Mouse (Mus musculus): Measurements from ENCODE around the gene Ms4a6c. TPM values are rescaled to one million over a fixed set of nuclear protein-coding genes. Genes with fewer than 3 reads are reported as not detected.
"Not testable (repeated sequence)": the region's sequence is repeated elsewhere in the genome, so short reads cannot be mapped to it uniquely, and the experiment has no call there.

Gene Ms4a6c
- polyA plus RNA-seq, 1 experiment = 0.25 TPM

DNA sequence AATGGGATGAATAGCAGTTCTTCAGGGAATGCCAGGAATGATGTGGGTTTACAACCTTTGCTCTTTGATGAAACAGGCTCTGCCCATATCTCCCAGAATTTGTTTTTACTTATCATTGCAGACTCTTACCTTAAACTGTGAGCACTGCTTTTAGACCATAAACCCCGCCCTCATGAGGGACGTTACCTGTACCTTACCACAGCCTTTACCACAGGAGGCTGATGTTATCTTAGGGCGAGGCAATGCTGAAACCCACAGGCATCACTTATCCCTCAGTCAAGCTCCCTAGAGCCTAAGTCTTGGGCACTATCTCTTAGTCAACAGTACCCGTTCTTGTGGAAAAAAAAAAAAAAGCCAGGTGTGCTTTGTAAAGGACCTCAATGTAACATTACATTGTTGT, 47.7 kb downstream of the Ms4a6c start:
- no peaks in the 10 kb centered on the region for H3K27me3 ChIP-seq (ENCODE audit: control insufficient read depth, insufficient read depth, low read length)
- TF ChIP-seq CTCF (IDR thresholded peaks at IDR 0.05; ENCODE audit: borderline replicate concordance, insufficient read depth, low read depth, low read length) (no peak), POLR2A (IDR thresholded peaks at IDR 0.05; ENCODE audit: borderline replicate concordance, insufficient read depth, low read length) (no peak)
- 75% methylated on average over 4 of the region's 4 CpGs for WGBS

DNA sequence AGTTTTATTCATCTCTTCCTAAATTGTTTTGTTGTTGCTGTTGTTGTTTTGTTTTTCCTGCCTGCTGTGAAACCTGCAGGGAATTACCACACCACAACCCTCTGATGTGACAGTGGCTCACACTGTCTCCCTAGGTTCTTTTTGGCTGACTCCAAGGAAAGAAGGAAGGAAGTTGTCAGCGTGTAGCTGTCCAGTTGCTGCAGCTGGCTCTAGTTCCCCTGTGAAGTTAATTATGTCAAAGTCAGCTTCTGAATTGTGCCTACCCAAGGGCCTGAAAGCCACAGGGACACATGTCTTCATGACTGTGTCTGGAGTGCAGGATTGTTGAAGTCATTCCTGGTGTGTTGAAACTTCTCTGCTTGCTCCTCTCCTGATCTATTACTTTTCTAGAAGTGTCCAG, 48.2 kb downstream of the Ms4a6c start:
- not testable (repeated sequence) for H3K27ac ChIP-seq (ENCODE audit: insufficient read depth, low read length); DNase-seq; H3K4me1 ChIP-seq (ENCODE audit: control insufficient read depth, insufficient read depth, low read length); H3K4me3 ChIP-seq (replicated peaks; ENCODE audit: insufficient read depth, low read depth, low read length); H3K27me3 ChIP-seq (ENCODE audit: control insufficient read depth, insufficient read depth, low read length)
- 30% methylated on average over 1 of the region's 1 CpGs for WGBS

More for the DNA sequence above, 47.7 kb downstream of the Ms4a6c start:
- Histone ChIP-seq H3K27ac (ENCODE audit: insufficient read depth, low read length) (no peak overlapping the region), H3K4me3 (replicated peaks; ENCODE audit: insufficient read depth, low read depth, low read length) (no peak overlapping the region), H3K4me1 (ENCODE audit: control insufficient read depth, insufficient read depth, low read length) (no peaks in the 10 kb centered on the region)
- DNase-seq = no peak

DNA sequence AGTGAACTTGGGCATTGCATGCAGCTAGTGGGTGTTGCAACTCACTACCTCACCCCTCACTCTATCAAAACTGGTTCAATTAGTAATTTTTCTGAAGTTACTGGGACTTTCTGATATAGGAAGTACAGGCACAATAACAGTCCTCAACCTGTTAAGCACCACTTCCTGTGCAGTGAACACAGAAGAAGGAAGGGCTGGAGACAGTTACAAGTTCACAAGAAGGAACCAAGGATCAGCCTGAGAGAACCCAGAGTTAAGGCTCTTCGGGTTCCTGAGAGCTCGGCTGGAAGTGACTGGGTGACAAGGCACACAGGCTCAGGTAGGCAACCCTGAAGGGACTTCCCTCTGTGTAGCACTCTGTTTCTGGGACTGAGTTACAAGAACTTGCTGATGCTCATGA, 49.2 kb downstream of the Ms4a6c start:
- not testable (repeated sequence) for H3K4me3 ChIP-seq (replicated peaks; ENCODE audit: insufficient read depth, low read depth, low read length); H3K4me1 ChIP-seq (ENCODE audit: control insufficient read depth, insufficient read depth, low read length); H3K27ac ChIP-seq (ENCODE audit: insufficient read depth, low read length); H3K27me3 ChIP-seq (ENCODE audit: control insufficient read depth, insufficient read depth, low read length); DNase-seq
- WGBS = 85% methylated on average over 2 of the region's 2 CpGs

DNA sequence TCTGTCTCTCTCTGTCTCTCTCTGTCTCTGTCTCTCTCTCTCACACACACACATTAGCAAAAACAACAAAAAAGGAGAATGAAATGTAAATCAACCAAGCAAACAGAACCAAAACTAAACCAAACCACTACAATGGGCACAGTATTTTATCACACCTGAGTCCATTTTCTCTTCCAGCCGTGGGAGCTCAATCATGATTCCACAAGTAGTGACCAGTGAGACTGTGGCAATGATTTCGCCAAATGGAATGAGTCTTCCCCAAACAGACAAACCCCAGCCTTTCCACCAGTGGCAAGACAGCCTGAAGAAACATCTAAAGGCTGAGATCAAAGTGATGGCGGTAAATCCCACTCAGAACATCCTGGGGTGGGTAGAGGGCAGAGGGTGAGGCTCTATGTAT, 51.0 kb downstream of the Ms4a6c start:
- H3K27me3 ChIP-seq (ENCODE audit: control insufficient read depth, insufficient read depth, low read length) = no peaks in the 10 kb centered on the region
- 89% methylated on average over 3 of the region's 3 CpGs for whole genome bisulfite sequencing

More for the DNA sequence above, 51.0 kb downstream of the Ms4a6c start:
- Histone ChIP-seq H3K27ac (ENCODE audit: insufficient read depth, low read length) (no peak overlapping the region), H3K4me3 (replicated peaks; ENCODE audit: insufficient read depth, low read depth, low read length) (no peak overlapping the region), H3K4me1 (ENCODE audit: control insufficient read depth, insufficient read depth, low read length) (no peaks in the 10 kb centered on the region)
- no peak for DNase-seq
- TF ChIP-seq CTCF (IDR thresholded peaks at IDR 0.05; ENCODE audit: borderline replicate concordance, insufficient read depth, low read depth, low read length) (no peak), POLR2A (IDR thresholded peaks at IDR 0.05; ENCODE audit: borderline replicate concordance, insufficient read depth, low read length) (no peak)

Other genes with a start within 250 kb of the Ms4a6c start
- not detected in 2 replicates for gene Ms4a12, start 236.9 kb upstream of the Ms4a6c start, polyA plus RNA-seq (2012; rRNA removed)
- 0.05 and 0.10 TPM in 2 replicates for gene Ms4a1, start 203.1 kb upstream of the Ms4a6c start, polyA plus RNA-seq (2012; rRNA removed)
- not detected in 2 replicates for gene Ms4a5, start 185.5 kb upstream of the Ms4a6c start, polyA plus RNA-seq (2012; rRNA removed)
- gene Ms4a14, start 154.9 kb upstream of the Ms4a6c start, polyA plus RNA-seq (2012; rRNA removed) = 0.07 and 0.13 TPM in 2 replicates
- gene Ms4a7, start 133.2 kb upstream of the Ms4a6c start, polyA plus RNA-seq (2012; rRNA removed) = 0.33 and 0.71 TPM in 2 replicates
- gene Ms4a4a, start 93.8 kb upstream of the Ms4a6c start, polyA plus RNA-seq (2012; rRNA removed) = 0.14 and 0.31 TPM in 2 replicates
- 0.18 TPM in 1 of 2 replicates, not detected in the other for gene Ms4a4c, start 64.6 kb upstream of the Ms4a6c start, polyA plus RNA-seq (2012; rRNA removed)
- 0.16 and 0.24 TPM in 2 replicates for gene Ms4a4b, start 25.8 kb upstream of the Ms4a6c start, polyA plus RNA-seq (2012; rRNA removed)
- not detected in 2 replicates for gene Gm8369, start 16.6 kb downstream of the Ms4a6c start, polyA plus RNA-seq (2012; rRNA removed)
- gene Ms4a6b, start 47.1 kb downstream of the Ms4a6c start, polyA plus RNA-seq (2012; rRNA removed) = 0.43 and 0.57 TPM in 2 replicates
- gene Ms4a4d, start 67.4 kb downstream of the Ms4a6c start, polyA plus RNA-seq (2012; rRNA removed) = 0.10 and 0.28 TPM in 2 replicates
- gene Ms4a6d, start 135.5 kb downstream of the Ms4a6c start, polyA plus RNA-seq (2012; rRNA removed) = 0.48 and 0.54 TPM in 2 replicates
- gene Ms4a2, start 154.4 kb downstream of the Ms4a6c start, polyA plus RNA-seq (2012; rRNA removed) = not detected in 2 replicates
- gene Ms4a3, start 171.5 kb downstream of the Ms4a6c start, polyA plus RNA-seq (2012; rRNA removed) = not detected in 2 replicates
- gene Oosp2, start 191.2 kb downstream of the Ms4a6c start, polyA plus RNA-seq (2012; rRNA removed) = not detected in 2 replicates
- gene Oosp1, start 221.8 kb downstream of the Ms4a6c start, polyA plus RNA-seq (2012; rRNA removed) = not detected in 2 replicates
- gene Oosp3, start 227.7 kb downstream of the Ms4a6c start, polyA plus RNA-seq (2012; rRNA removed) = not detected in 2 replicates

Data from cerebellum, adult 2 months (tissue).